Mouse (Mus musculus) left cerebral cortex, adult 2 months (tissue): ENCODE results near the gene Fam19a5. TPM values are rescaled to one million over a fixed set of nuclear protein-coding genes. Genes with fewer than 3 reads are reported as not detected.

Experiments
- DNase-seq, 2 experiments: peaks; one replicate each; pipeline ENCODE4 v3.0.0; 2021 to 2022; ENCODE audit warnings: low spot score in 2 of 2, mixed read lengths in 1 of 2; ENCODE audit errors: extremely low spot score in 1 of 2
- H3K27ac ChIP-seq: fragments of 200-600 bp; 2 replicates; pipeline ENCODE4 v1.8.1; 2022
- H3K4me3 ChIP-seq: fragments of 200-600 bp; 2 replicates; pipeline ENCODE4 v1.8.1; 2022
- CTCF ChIP-seq: fragments of 200-600 bp; IDR thresholded peaks from 2 replicates; pipeline ENCODE4 v1.8.1; 2022; ENCODE audit warnings: antibody characterized with exemption, mild to moderate bottlenecking, moderate library complexity
- intact Hi-C: fragments of 180-260 bp; cut with DNase I; formaldehyde crosslinking; loops from one replicate; pipeline ENCODE4 v1.15.1; 2025
- microRNA-seq, 2 experiments: library from miRNA; unstranded; fragments of <30 nt; microRNA quantifications; one replicate each; pipeline ENCODE4 v1.2.0; 2021
- total RNA-seq, 2 experiments: library from RNA; stranded (reverse); gene quantifications; 2 replicates each; pipeline ENCODE4 v1.2.3; 2021

Gene Fam19a5
- total RNA-seq, 2 experiments from 2014 or later = 112 to 119 TPM

DNA sequence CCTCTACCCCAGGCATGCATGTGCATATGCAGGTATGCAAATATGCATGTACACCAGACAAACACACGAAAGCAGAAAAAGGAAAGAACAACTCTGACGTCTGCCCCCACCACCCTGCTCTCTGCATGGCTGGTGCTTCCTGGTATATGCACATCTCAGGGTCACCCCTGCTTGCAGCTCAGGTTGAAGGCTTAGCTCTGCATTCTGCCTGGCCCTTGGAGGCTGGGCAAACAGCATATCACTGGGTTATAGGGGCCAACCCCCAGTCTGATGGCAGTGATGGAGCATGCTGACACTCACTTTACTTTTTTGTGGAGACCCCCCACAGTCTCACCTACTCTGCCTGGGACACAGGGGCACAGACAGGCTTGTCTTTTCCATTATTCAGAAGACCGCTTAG lies 252.5 kb downstream of the Fam19a5 start:
- intact Hi-C loops = no loop called here
- no peak for TF ChIP-seq CTCF
- Histone ChIP-seq H3K27ac (no peak overlapping the region), H3K4me3 (no peak overlapping the region)
- DNase-seq = no peak

Small RNA genes within 50 kb of the gene (microRNA-seq; reads per million reads assigned to microRNA genes)
- gene Mir6393 = 0 reads per million in 2 experiments
